Mouse (Mus musculus) macrophage (primary cell): ENCODE data around the gene Vipr2. TPM values are rescaled to one million over a fixed set of nuclear protein-coding genes. Genes with fewer than 3 reads are reported as not detected.

Source experiments
- H3K27ac ChIP-seq: fragments of 350-480 bp; formaldehyde crosslinking; 2 replicates; pipeline ENCODE4 v1.9.0; 2021
- H3K36me3 ChIP-seq: fragments of 350-480 bp; formaldehyde crosslinking; 2 replicates; pipeline ENCODE4 v1.9.0; 2021; ENCODE audit errors: inconsistent target
- H3K4me3 ChIP-seq: fragments of 350-480 bp; formaldehyde crosslinking; 2 replicates; pipeline ENCODE4 v1.9.0; 2021; ENCODE audit errors: inconsistent target
- H3K79me2 ChIP-seq: fragments of 350-480 bp; formaldehyde crosslinking; 2 replicates; pipeline ENCODE4 v1.9.0; 2021; ENCODE audit errors: inconsistent target
- WGBS: methylation state at CpG from one replicate; pipeline ENCODE4 v1.1.7; 2026; ENCODE audit warnings: inconsistent platforms; ENCODE audit not compliant: missing documents; 5-methylcytosine and 5-hydroxymethylcytosine counted together
- polyA plus RNA-seq: library from polyadenylated mRNA; stranded (reverse); fragments of 250-400 nt; gene quantifications from 3 replicates; pipeline ENCODE4 v1.2.4, GENCODE M21; 2018; ENCODE audit warnings: inconsistent platforms

The Vipr2 gene
- polyA plus RNA-seq, 1 experiment from 2014 or later: 0.23 TPM

DNA sequence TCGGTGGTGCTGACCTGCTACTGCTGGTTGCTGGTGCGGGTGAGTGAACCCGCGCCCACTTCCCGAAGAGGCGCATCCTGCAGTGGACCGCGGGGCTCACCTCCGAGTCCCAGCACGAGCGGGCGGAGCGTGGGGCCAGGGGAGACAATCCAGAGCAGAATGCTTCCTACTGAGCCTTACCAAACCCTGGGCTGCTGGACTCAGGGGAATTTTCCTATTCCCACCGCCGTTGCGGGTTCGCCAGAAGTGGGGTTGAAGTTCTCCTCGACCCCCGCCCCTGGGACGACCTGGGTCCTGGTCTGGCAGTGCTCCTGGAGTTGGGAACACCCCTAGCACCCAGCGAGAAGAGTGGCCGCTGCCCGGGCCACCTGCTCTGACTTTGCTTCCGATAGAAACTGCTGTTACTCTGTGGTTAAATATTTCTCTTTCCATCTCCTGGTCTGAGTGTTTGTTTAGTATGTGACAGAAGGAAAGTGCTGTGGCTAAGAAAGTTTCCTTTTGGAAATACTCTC lies 385 bp downstream of the Vipr2 start:
- Histone ChIP-seq H3K79me2 (no peaks in the 10 kb centered on the region), H3K36me3 (no peaks in the 10 kb centered on the region), H3K4me3 (peak overlapping the region; percentile 7; the same call in 1 of the 2 replicates), H3K27ac (no peak overlapping the region)
- 3% methylated on average over 24 of the region's 24 CpGs for WGBS

DNA sequence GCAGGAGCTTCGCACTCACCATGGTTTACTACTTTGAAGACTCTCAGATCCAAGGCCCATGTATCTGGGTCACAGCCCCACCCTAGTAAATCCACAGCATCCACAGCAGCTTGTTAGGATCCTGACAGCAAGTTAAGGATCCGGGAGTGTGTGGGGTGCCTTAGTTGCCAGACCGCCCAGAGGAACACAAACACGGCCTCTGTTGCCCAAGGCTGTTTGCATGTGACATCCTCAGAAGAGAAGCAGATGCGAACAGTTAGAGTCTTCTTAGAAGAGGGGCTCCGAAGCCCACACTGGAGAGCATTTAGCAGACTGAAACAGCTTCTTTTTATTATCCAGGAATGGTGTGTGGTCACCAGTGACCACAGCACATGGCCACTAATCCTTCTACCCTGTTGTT lies 5.6 kb downstream of the Vipr2 start:
- no peaks in the 10 kb centered on the region for H3K79me2 ChIP-seq
- H3K4me3 ChIP-seq: no peak overlapping the region
- 95% methylated on average over 6 of the region's 6 CpGs for WGBS
- H3K36me3 ChIP-seq: no peaks in the 10 kb centered on the region
- H3K27ac ChIP-seq: no peak overlapping the region

DNA sequence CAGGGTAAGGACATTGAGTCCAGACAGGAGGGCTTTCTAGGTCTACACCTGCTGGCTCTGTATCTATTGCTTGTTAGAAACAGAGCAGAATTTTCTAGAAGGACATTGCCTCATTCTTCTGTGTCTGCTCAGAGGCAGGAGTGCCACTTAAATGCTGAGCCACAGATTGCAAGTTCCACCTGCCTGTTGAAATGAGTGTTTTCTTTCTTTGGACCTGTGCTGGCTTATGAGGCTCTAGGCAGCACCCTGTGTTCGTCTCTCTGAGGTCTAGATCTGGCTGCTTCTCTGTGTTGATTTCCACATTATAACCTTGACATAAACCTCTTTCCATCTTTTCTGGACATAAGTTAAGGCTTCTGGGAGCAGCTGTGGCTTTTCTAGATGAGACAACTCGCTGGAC lies 6.8 kb downstream of the Vipr2 start:
- H3K27ac ChIP-seq: no peak overlapping the region
- WGBS: 96% methylated on average over 2 of the region's 2 CpGs

DNA sequence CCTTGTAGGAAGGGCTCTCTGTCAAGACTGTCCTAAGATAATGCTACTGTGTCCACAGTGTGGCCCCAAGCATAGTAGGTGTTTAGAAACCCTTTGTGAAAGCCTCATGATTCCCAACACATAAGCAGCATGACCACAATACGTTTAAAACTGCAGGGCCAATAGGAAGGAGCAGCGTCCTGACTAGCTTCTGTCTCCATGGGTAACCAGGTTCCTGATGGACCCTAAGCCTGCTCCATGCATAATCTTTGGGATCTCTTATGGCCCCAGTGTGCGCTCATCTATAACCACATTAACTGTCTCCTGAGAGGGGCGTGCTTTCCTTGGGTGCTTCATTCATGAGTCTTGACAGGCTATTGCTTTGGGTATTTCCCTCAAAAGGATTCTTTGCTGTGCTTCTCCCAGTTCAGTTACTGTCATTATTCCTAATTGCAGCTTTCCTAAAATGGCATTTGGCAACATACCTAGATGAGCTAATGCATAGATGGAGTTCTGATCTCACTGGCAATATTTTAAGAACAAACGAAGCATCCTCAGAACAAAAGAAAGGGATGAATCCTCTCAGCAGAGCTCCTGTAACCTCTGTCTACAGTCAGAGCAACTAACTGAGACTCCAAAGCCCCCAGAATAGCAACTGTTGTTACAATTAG lies 9.6 kb downstream of the Vipr2 start:
- no peak overlapping the region for H3K27ac ChIP-seq
- no peaks in the 10 kb centered on the region for H3K79me2 ChIP-seq
- no peak overlapping the region for H3K4me3 ChIP-seq
- WGBS: 98% methylated on average over 5 of the region's 5 CpGs
- no peaks in the 10 kb centered on the region for H3K36me3 ChIP-seq

More for the DNA sequence above, 6.8 kb downstream of the Vipr2 start:
- Histone ChIP-seq H3K36me3 (no peaks in the 10 kb centered on the region), H3K79me2 (no peaks in the 10 kb centered on the region), H3K4me3 (no peak overlapping the region)

DNA sequence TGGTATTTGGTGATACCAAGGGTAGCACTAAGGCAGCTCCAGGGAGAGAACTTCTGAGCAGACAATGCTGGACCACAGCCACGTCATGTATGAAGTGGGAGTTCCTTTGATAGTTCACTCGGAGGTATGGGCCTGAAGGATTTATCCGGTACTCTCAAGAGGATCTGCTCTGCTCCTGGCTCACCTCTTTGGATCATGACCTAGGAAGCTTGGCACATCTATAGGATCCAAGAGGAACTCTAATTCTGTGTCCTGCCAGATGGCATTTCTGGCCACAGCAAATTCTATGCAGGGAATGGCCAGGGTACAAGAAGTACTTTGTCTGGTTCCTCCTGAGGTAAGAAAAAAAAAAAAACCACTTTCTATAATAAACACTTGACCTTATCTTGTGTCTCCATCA lies 12.3 kb downstream of the Vipr2 start:
- Histone ChIP-seq H3K4me3 (no peak overlapping the region), H3K79me2 (no peaks in the 10 kb centered on the region), H3K27ac (no peak overlapping the region), H3K36me3 (no peaks in the 10 kb centered on the region)
- 97% methylated on average over 3 of the region's 3 CpGs for WGBS

DNA sequence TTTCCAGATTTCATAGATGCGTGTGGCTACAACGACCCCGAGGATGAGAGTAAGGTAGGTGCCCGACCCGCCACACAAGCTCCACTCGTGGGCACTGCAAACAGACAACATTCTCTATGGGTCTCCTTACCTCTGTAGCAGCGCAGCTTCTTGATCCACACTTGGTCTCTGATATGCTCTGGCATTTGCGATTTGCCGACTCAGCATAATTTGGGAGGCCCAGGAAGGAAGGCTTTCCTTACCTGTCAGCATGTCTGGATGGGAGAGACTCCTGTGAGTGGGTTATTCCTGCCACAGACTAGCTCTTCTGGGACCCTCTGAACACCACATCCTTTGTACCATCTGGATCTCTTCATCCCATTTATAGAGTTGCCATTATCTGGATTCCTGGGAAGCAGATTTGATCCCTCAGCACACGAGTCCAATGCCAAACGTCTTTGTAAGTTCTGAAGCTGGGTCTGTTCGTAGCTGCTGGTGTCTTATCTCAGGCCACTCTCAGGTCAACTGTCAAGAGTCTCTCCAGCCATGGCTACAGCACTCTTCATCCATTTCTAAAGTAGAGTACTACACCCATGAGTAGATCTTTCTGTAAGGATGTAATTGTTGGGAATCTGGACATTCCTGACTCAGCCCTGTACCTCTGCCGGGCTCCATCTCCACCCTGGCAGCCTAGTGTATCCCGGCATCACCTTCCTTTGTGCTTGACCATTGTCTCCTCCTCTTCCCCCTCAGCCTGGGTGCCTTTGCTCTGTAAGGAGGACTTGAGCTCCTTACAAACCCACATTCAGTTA lies 17.4 kb downstream of the Vipr2 start:
- H3K79me2 ChIP-seq: no peaks in the 10 kb centered on the region
- 94% methylated on average over 14 of the region's 14 CpGs for WGBS
- H3K4me3 ChIP-seq: no peak overlapping the region
- no peak overlapping the region for H3K27ac ChIP-seq
- H3K36me3 ChIP-seq: no peaks in the 10 kb centered on the region

DNA sequence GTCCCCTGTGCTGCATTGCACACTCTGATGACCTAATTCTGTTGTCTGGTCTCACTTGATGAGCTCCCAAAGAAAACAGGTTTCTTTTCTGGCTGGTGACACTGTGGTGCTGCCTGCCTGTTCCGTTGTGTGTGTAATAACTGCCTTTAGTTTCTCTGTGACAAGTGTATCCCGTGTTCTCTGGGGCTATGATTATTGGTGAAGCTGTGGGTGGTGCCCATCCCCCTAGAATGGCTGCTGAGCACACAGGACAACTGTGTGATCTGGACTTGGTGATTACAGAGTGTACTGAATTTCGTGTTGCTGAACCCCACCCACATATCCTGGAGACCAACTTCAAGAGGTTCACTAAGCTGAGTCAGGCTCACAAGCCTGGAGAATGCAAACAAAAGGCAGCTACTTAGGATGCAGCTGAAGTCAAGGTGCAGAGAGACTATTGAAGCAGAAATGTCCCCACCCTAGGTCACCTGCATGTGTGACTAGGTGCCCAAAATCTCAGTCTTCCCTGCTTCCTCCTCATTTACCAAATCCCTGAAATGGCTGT lies 18.9 kb downstream of the Vipr2 start:
- Histone ChIP-seq H3K36me3 (no peaks in the 10 kb centered on the region), H3K4me3 (no peak overlapping the region), H3K27ac (no peak overlapping the region), H3K79me2 (no peaks in the 10 kb centered on the region)
- WGBS: 83% methylated on average over 3 of the region's 3 CpGs

DNA sequence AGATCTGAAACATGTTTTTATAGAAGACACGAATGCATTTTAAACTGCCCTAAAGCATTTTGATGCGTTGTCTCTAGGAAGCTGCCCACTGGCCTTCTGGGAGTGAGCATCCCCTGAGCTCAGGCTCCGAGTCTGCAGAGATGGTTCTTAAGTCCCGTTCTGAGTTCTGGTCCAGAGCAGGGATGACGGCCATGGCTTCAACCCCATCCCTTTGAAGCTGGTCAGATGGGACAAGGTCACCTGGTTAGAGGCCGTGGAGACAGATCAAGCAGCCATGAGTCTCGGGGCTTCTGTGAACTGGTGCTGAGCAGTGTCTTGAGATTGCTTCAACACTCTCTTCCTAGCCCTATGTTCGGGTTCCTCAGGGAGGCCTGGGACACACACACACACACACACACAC lies 19.6 kb downstream of the Vipr2 start:
- Histone ChIP-seq H3K27ac (no peak overlapping the region), H3K4me3 (no peak overlapping the region), H3K36me3 (no peaks in the 10 kb centered on the region), H3K79me2 (no peaks in the 10 kb centered on the region)
- WGBS: 95% methylated on average over 8 of the region's 8 CpGs

DNA sequence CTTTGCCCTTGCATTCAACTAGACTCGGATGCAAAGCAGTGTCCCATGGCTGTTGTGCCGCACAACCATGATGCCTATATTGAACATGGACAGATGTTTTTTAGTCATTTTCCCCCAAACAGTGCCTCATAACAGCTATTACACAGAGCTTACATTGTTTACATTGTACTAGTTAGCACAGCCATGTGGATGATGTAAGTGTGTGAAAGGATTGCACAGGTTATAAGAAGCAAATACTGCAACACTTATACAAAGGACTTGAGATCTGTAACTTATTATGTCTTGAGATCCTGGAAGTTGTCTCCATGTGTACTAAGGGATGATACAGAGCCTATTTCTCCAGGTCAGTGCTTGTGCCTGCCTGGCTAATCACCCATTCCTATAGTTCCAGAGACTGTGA lies 24.4 kb downstream of the Vipr2 start:
- 95% methylated on average over 2 of the region's 2 CpGs for WGBS
- H3K4me3 ChIP-seq: no peak overlapping the region
- H3K36me3 ChIP-seq: no peaks in the 10 kb centered on the region
- H3K79me2 ChIP-seq: no peaks in the 10 kb centered on the region
- H3K27ac ChIP-seq: no peak overlapping the region

DNA sequence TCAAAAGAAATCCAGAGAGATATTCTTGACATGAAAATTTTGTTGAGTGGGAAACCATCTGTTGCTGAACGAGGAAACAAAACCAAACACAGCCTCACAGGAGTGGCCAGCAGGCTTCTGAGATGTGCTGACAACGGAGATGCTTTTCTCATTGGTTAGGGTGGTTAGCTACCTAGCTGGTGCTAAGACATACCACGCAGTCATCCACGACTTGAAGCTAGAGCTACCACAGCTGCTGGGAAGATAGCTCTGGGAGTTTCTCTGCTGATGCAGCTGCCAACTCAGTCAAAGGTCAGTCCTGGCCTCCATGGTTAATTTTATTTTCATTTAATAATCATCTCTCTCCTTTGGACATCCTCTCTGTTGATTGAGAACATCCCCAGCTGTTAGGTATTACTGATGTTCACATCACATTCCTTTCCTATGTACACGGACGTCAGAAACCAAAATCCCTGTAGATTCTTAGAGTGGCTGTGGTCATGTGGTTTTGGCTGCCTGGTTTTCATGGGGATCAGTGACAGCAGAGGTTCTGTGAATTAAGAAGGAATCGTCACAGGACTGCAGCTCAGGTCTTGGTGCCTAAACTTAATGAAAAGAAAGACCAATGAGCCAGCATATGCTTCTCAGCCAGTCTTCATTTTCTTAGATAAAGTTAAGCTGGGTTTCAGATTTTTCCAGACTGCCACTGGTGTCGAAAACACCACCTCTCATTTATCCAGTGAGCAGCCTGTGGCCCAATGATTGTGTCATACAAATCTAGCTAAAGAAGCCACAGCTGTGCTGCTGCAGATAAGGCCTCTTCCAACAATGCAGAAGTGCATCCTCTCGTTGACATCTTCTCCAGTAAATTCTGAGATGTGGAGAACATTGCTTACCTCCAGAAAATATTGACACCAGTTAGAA lies 32.2 kb downstream of the Vipr2 start:
- no peak overlapping the region for H3K4me3 ChIP-seq
- H3K27ac ChIP-seq: no peak overlapping the region
- no peaks in the 10 kb centered on the region for H3K79me2 ChIP-seq
- 90% methylated on average over 9 of the region's 9 CpGs for WGBS
- H3K36me3 ChIP-seq: no peaks in the 10 kb centered on the region

DNA sequence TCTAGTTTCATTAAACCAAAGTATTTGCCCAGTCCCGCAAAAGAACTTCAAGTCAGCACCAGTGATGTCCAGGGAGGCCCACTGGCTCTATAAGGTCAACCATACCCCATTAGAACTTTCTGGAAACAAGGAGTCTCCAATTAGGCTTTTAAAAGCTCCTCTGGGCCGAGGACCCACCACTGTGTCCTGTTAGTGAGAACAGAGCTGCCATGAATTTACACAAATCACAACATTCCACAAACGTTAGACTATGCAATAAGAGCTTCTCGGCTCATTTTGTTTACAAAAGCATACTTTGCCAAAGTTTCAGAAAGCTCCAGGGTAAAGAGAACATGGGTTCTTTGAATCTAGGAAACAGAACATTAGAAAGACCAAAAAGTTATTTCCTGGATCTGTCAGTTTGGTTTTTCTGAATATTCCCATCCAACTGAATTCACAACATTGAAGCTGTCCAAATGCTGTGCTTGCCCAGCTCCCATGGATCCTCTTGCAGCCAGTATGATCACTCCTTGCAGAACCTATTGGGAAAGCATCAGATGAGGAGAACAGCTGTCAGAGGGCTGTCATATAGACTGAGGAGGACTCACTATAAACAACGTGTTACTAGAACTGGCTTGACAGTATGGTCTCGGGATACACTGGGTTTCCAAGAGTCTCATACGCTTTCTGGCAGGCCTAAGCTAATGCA lies 33.6 kb downstream of the Vipr2 start:
- Histone ChIP-seq H3K4me3 (no peak overlapping the region), H3K27ac (no peak overlapping the region), H3K36me3 (no peaks in the 10 kb centered on the region), H3K79me2 (no peaks in the 10 kb centered on the region)
- WGBS: 95% methylated on average over 7 of the region's 7 CpGs

DNA sequence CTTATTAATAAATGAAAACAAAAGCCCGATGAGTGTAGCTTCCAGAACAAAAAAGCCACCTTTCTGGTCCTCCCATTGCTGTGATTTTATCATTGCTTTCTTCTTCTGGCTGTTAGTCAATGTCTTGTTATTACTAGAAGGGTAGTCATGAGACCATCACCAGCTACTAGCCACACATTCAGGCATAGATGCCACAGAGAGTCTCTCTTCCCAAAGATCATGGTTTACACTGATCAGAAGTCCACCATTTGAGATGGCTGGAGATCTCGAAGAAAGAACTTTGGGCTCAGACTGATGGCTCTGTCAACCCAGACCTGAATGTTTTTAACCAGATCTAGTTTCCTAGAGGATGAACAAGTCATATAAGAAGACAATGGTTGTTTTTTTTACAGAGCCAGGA lies 38.3 kb downstream of the Vipr2 start:
- Histone ChIP-seq H3K36me3 (no peaks in the 10 kb centered on the region), H3K27ac (no peak overlapping the region), H3K4me3 (no peak overlapping the region), H3K79me2 (no peaks in the 10 kb centered on the region)
- WGBS: 91% methylated on average over 2 of the region's 2 CpGs

DNA sequence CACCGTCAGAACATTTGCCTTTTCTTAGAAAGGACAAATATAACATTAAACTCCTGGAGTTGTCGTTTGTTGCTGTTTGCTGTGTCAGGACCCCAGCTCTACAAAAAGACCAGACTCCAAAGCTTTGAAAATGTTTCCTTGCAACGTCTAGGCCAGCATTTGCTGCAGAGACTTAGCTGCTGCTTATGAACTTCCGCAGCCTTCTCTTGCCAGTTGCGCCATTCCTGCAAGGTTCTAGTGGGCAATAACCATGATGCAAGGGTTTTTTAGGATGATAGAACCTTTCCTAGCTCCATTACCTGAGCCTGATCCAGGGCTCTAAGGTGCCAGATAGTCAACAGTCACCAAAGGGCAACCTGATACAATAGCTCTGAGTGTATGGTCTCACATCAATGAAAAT lies 38.9 kb downstream of the Vipr2 start:
- WGBS: 92% methylated on average over 5 of the region's 5 CpGs
- Histone ChIP-seq H3K79me2 (no peaks in the 10 kb centered on the region), H3K27ac (no peak overlapping the region), H3K36me3 (no peaks in the 10 kb centered on the region), H3K4me3 (no peak overlapping the region)

DNA sequence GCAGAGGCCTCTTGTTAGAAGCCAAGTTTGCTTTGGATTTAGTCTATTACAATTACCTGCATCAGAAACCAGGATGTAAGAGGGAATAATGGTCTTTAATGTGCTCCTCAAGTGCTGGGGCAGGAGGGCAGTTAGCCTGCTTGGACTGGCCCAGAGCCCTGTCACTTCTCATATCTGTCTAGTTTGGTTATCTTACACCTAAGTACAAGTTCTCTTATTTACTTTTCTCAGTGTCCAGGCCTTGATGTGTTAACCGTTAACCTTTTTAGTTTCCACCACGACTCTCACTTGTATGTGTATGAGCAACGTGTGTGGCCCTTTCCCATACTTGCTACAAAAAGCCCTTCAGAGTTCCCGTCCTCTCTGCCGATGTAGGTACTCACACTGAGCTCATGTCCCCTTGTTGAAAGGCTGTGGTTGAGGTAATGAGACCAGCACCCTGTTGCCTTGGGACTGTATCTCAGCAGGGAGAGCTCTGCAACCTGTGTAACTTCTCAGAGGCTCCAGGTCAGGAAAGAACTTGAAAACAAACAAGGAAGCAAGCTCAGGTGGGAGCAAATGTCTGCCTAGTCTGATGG lies 39.9 kb downstream of the Vipr2 start:
- Histone ChIP-seq H3K36me3 (no peaks in the 10 kb centered on the region), H3K79me2 (no peaks in the 10 kb centered on the region), H3K4me3 (no peak overlapping the region), H3K27ac (no peak overlapping the region)
- 94% methylated on average over 5 of the region's 5 CpGs for WGBS
